Mouse (Mus musculus) ES-E14 (cell line): ENCODE measurements at regions not wholly inside any gene's neighbourhood (a gene's known extent, or its start where the extent isn't known, plus 50 kb on each side); places are given as distances from the start of the nearest gene placed in this dataset.

Experiments
- HCFC1 ChIP-seq: IDR thresholded peaks from 2 replicates; pipeline ENCODE4 v1.6.1; 2012; ENCODE audit warnings: low read length, inconsistent platforms, borderline replicate concordance; ENCODE audit not compliant: insufficient read depth
- ZC3H11A ChIP-seq: IDR thresholded peaks from 2 replicates; pipeline ENCODE4 v1.6.1; 2012; ENCODE audit warnings: low read depth, mild to moderate bottlenecking, inconsistent platforms, low read length, borderline replicate concordance

GRCm38 (mm10) chr7:117278388-117278961 lies 102.3 kb upstream of the Xylt1 start:
- no peak for TF ChIP-seq ZC3H11A
- TF ChIP-seq HCFC1 = no peak
